Mouse (Mus musculus): Measurements from ENCODE around the gene Gorab. TPM values are rescaled to one million over a fixed set of nuclear protein-coding genes. Genes with fewer than 3 reads are reported as not detected.

Gene Gorab
- polyA plus RNA-seq, 1 experiment from 2014 or later: 41.9 TPM

GRCm38 (mm10) chr1:163382048-163382719, 21.3 kb downstream of the Gorab start:
- Histone ChIP-seq H3K4me1 (peaks cover 22% of the 10 kb centered on the region), H3K27me3 (no peaks in the 10 kb centered on the region), H3K36me3 (peaks cover 26% of the 10 kb centered on the region), H3K4me3 (no peak overlapping the region), H3K27ac (no peak overlapping the region), H3K9ac (no peak overlapping the region), H3K4me2 (no peak overlapping the region), H3K9me3 (no peaks in the 10 kb centered on the region)
- WGBS: 89% methylated on average over 10 of the region's 10 CpGs
- ATAC-seq (ENCODE audit: insufficient number of reproducible peaks, insufficient read depth, low FRiP score, low TSS enrichment, low read depth): no peak

- Histone ChIP-seq H3K4me2 (no peak overlapping the region), H3K9me3 (no peaks in the 10 kb centered on the region), H3K27ac (0 out of 2 replicates have a peak overlapping the region, but pooled peaks have one; percentile 44), H3K4me1 (peaks cover 25% of the 10 kb centered on the region), H3K4me3 (no peak overlapping the region), H3K9ac (no peak overlapping the region), H3K27me3 (no peaks in the 10 kb centered on the region), H3K36me3 (peaks cover 11% of the 10 kb centered on the region)
- ATAC-seq (ENCODE audit: insufficient number of reproducible peaks, insufficient read depth, low FRiP score, low TSS enrichment, low read depth): no peak
- WGBS: 43% methylated on average over 1 of the region's 1 CpGs
Measured at GRCm38 (mm10) chr1:163380591-163380990, 22.9 kb downstream of the Gorab start.

- ATAC-seq (ENCODE audit: insufficient number of reproducible peaks, insufficient read depth, low FRiP score, low TSS enrichment, low read depth): no peak
- no peak overlapping the region for H3K9ac ChIP-seq
- 33% methylated on average over 4 of the region's 4 CpGs for WGBS
Measured at GRCm38 (mm10) chr1:163380072-163380471, 23.4 kb downstream of the Gorab start.

GRCm38 (mm10) chr1:163377924-163378323, 25.5 kb downstream of the Gorab start:
- no peak for ATAC-seq (ENCODE audit: insufficient number of reproducible peaks, insufficient read depth, low FRiP score, low TSS enrichment, low read depth)
- H3K27me3 ChIP-seq: no peaks in the 10 kb centered on the region
- no peaks in the 10 kb centered on the region for H3K36me3 ChIP-seq
- H3K9me3 ChIP-seq: no peaks in the 10 kb centered on the region
- 9% methylated on average over 6 of the region's 6 CpGs for WGBS
- no peak overlapping the region for H3K27ac ChIP-seq
- H3K4me1 ChIP-seq: peaks cover 35% of the 10 kb centered on the region
- H3K4me2 ChIP-seq: no peak overlapping the region
- no peak overlapping the region for H3K9ac ChIP-seq
- H3K4me3 ChIP-seq: no peak overlapping the region

More at GRCm38 (mm10) chr1:163380072-163380471, 23.4 kb downstream of the Gorab start:
- Histone ChIP-seq H3K4me3 (no peak overlapping the region), H3K4me2 (no peak overlapping the region), H3K9me3 (no peaks in the 10 kb centered on the region), H3K4me1 (peaks cover 30% of the 10 kb centered on the region), H3K27me3 (no peaks in the 10 kb centered on the region), H3K27ac (0 out of 2 replicates have a peak overlapping the region, but pooled peaks have one; percentile 44), H3K36me3 (peaks cover 6% of the 10 kb centered on the region; the same call in 1 of the 2 replicates)

GRCm38 (mm10) chr1:163376818-163377581, 26.5 kb downstream of the Gorab start:
- H3K27me3 ChIP-seq: no peaks in the 10 kb centered on the region
- H3K9me3 ChIP-seq: no peaks in the 10 kb centered on the region
- H3K4me3 ChIP-seq: no peak overlapping the region
- no peak overlapping the region for H3K9ac ChIP-seq
- H3K4me1 ChIP-seq: peaks cover 35% of the 10 kb centered on the region
- H3K4me2 ChIP-seq: no peak overlapping the region
- WGBS: 63% methylated on average over 6 of the region's 6 CpGs
- no peak for ATAC-seq (ENCODE audit: insufficient number of reproducible peaks, insufficient read depth, low FRiP score, low TSS enrichment, low read depth)
- H3K36me3 ChIP-seq: no peaks in the 10 kb centered on the region
- H3K27ac ChIP-seq: no peak overlapping the region

- no peaks in the 10 kb centered on the region for H3K27me3 ChIP-seq
- ATAC-seq (ENCODE audit: insufficient number of reproducible peaks, insufficient read depth, low FRiP score, low TSS enrichment, low read depth): no peak
- no peaks in the 10 kb centered on the region for H3K36me3 ChIP-seq
- no peaks in the 10 kb centered on the region for H3K9me3 ChIP-seq
- H3K4me1 ChIP-seq: peaks cover 28% of the 10 kb centered on the region
- no peak overlapping the region for H3K4me2 ChIP-seq
- H3K4me3 ChIP-seq: no peak overlapping the region
- 12% methylated on average over 5 of the region's 5 CpGs for WGBS
- H3K27ac ChIP-seq: peak overlapping the region; percentile 45
- no peak overlapping the region for H3K9ac ChIP-seq
Measured at GRCm38 (mm10) chr1:163374455-163374854, 29.0 kb downstream of the Gorab start.

GRCm38 (mm10) chr1:163362202-163362601, 41.3 kb downstream of the Gorab start:
- H3K27ac ChIP-seq: peak overlapping the region; percentile 93
- H3K9me3 ChIP-seq: no peaks in the 10 kb centered on the region
- ATAC-seq (ENCODE audit: insufficient number of reproducible peaks, insufficient read depth, low FRiP score, low TSS enrichment, low read depth): no peak
- no peaks in the 10 kb centered on the region for H3K36me3 ChIP-seq
- no peaks in the 10 kb centered on the region for H3K27me3 ChIP-seq
- peak overlapping the region; percentile 16; the same call in 1 of the 2 replicates for H3K4me3 ChIP-seq
- H3K9ac ChIP-seq: peak overlapping the region; percentile 47
- H3K4me2 ChIP-seq: peak overlapping the region; percentile 49
- H3K4me1 ChIP-seq: peaks cover 34% of the 10 kb centered on the region
- 17% methylated on average over 8 of the region's 8 CpGs for WGBS

- WGBS: 31% methylated on average over 5 of the region's 5 CpGs
- no peaks in the 10 kb centered on the region for H3K27me3 ChIP-seq
- H3K4me2 ChIP-seq: peak overlapping the region; percentile 49
- 0 out of 2 replicates have a peak overlapping the region, but pooled peaks have one; percentile 17 for H3K9ac ChIP-seq
- H3K27ac ChIP-seq: peak overlapping the region; percentile 93
- H3K4me3 ChIP-seq: no peak overlapping the region
- H3K4me1 ChIP-seq: peaks cover 34% of the 10 kb centered on the region
- no peaks in the 10 kb centered on the region for H3K36me3 ChIP-seq
- ATAC-seq (ENCODE audit: insufficient number of reproducible peaks, insufficient read depth, low FRiP score, low TSS enrichment, low read depth): no peak
- no peaks in the 10 kb centered on the region for H3K9me3 ChIP-seq
Measured at GRCm38 (mm10) chr1:163361376-163361775, 42.1 kb downstream of the Gorab start.

- Histone ChIP-seq H3K4me1 (peaks cover 38% of the 10 kb centered on the region), H3K36me3 (no peaks in the 10 kb centered on the region), H3K9ac (peak overlapping the region; percentile 17), H3K27ac (peak overlapping the region; percentile 93), H3K4me2 (peak overlapping the region; percentile 49), H3K4me3 (0 out of 2 replicates have a peak overlapping the region, but pooled peaks have one; percentile 1), H3K27me3 (no peaks in the 10 kb centered on the region), H3K9me3 (no peaks in the 10 kb centered on the region)
- no peak for ATAC-seq (ENCODE audit: insufficient number of reproducible peaks, insufficient read depth, low FRiP score, low TSS enrichment, low read depth)
- WGBS: 39% methylated on average over 6 of the region's 6 CpGs
Measured at GRCm38 (mm10) chr1:163360796-163361195, 42.7 kb downstream of the Gorab start.

GRCm38 (mm10) chr1:163359521-163359920, 43.9 kb downstream of the Gorab start:
- peak overlapping the region; percentile 33 for H3K4me3 ChIP-seq
- H3K9ac ChIP-seq: no peak overlapping the region
- H3K4me1 ChIP-seq: peaks cover 46% of the 10 kb centered on the region
- no peaks in the 10 kb centered on the region for H3K9me3 ChIP-seq
- peak overlapping the region; percentile 50 for H3K4me2 ChIP-seq
- no peaks in the 10 kb centered on the region for H3K27me3 ChIP-seq
- 58% methylated on average over 3 of the region's 3 CpGs for WGBS
- no peaks in the 10 kb centered on the region for H3K36me3 ChIP-seq
- peak overlapping the region; percentile 87; the same call in 1 of the 2 replicates for H3K27ac ChIP-seq
- ATAC-seq (ENCODE audit: insufficient number of reproducible peaks, insufficient read depth, low FRiP score, low TSS enrichment, low read depth): no peak

- peaks cover 41% of the 10 kb centered on the region for H3K4me1 ChIP-seq
- WGBS: 18% methylated on average over 7 of the region's 7 CpGs
- H3K36me3 ChIP-seq: no peaks in the 10 kb centered on the region
- ATAC-seq (ENCODE audit: insufficient number of reproducible peaks, insufficient read depth, low FRiP score, low TSS enrichment, low read depth): no peak
- H3K27ac ChIP-seq: peak overlapping the region; percentile 87
- H3K9ac ChIP-seq: peak overlapping the region; percentile 69
- H3K27me3 ChIP-seq: no peaks in the 10 kb centered on the region
- no peaks in the 10 kb centered on the region for H3K9me3 ChIP-seq
- peak overlapping the region; percentile 33 for H3K4me3 ChIP-seq
- peak overlapping the region; percentile 50 for H3K4me2 ChIP-seq
Measured at GRCm38 (mm10) chr1:163358165-163358564, 45.3 kb downstream of the Gorab start.
